Mouse (Mus musculus) myocyte (in vitro differentiated cells): ENCODE results near the gene Slc39a11. TPM values are rescaled to one million over a fixed set of nuclear protein-coding genes. Genes with fewer than 3 reads are reported as not detected.

ENCODE experiments used
- H3K27me3 ChIP-seq: one replicate; pipeline ENCODE4 v1.6.1; 2011; ENCODE audit not compliant: control insufficient read depth, insufficient read depth, insufficient read length
- H3K36me3 ChIP-seq: one replicate; pipeline ENCODE4 v1.6.1; 2011; ENCODE audit not compliant: control insufficient read depth, insufficient read depth
- H3K4me2 ChIP-seq: one replicate; pipeline ENCODE4 v1.6.1; 2011; ENCODE audit warnings: low read depth, control low read depth
- H3K4me3 ChIP-seq: one replicate; pipeline ENCODE4 v1.5.1; 2011; ENCODE audit warnings: mild to moderate bottlenecking, control low read depth, moderate library complexity
- H3K79me2 ChIP-seq: one replicate; pipeline ENCODE4 v1.6.1; 2011; ENCODE audit not compliant: control insufficient read depth, insufficient read depth
- H3ac ChIP-seq: one replicate; pipeline ENCODE4 v1.6.1; 2011; ENCODE audit not compliant: control insufficient read depth, insufficient read length
- CEBPB ChIP-seq: IDR thresholded peaks from 2 replicates; pipeline ENCODE4 v1.6.1; 2011; ENCODE audit warnings: mild to moderate bottlenecking, moderate library complexity; ENCODE audit not compliant: poor library complexity, insufficient read depth, severe bottlenecking
- E2F4 ChIP-seq: IDR thresholded peaks from one replicate; pipeline ENCODE4 v1.6.1; 2011; ENCODE audit warnings: mild to moderate bottlenecking, control low read depth, moderate library complexity; ENCODE audit not compliant: insufficient read depth
- MAX ChIP-seq: IDR thresholded peaks from one replicate; pipeline ENCODE4 v1.6.1; 2011; ENCODE audit warnings: low read depth, mild to moderate bottlenecking, control low read depth
- MYOD1 ChIP-seq, 3 experiments: IDR thresholded peaks; one replicate each; pipeline ENCODE4 v1.6.1; 2011; ENCODE audit warnings: control low read depth in 2 of 3, low read depth in 2 of 3, mild to moderate bottlenecking in 2 of 3, moderate library complexity in 1 of 3; ENCODE audit not compliant: insufficient read length in 2 of 3, control insufficient read depth in 1 of 3
- MYOG ChIP-seq, 3 experiments: IDR thresholded peaks; one replicate each; pipeline ENCODE4 v1.6.1; 2011; ENCODE audit warnings: control low read depth in 2 of 3, low read depth in 2 of 3, mild to moderate bottlenecking in 2 of 3; ENCODE audit not compliant: insufficient read length in 2 of 3, control insufficient read depth in 1 of 3, insufficient read depth in 1 of 3
- POLR2A ChIP-seq: IDR thresholded peaks from one replicate; pipeline ENCODE4 v1.6.1; 2011; ENCODE audit warnings: low read depth, mild to moderate bottlenecking, control low read depth, moderate library complexity; ENCODE audit not compliant: insufficient read length
- POLR2AphosphoS2 ChIP-seq: IDR thresholded peaks from one replicate; pipeline ENCODE4 v1.6.1; 2011; ENCODE audit warnings: low read depth, control low read depth; ENCODE audit not compliant: insufficient read length
- REST ChIP-seq: IDR thresholded peaks from one replicate; pipeline ENCODE4 v1.6.1; 2011; ENCODE audit warnings: mild to moderate bottlenecking, control low read depth, moderate library complexity; ENCODE audit not compliant: insufficient read depth, insufficient read length
- SRF ChIP-seq: IDR thresholded peaks from one replicate; pipeline ENCODE4 v1.6.1; 2011; ENCODE audit warnings: low read depth; ENCODE audit not compliant: control insufficient read depth, insufficient read length
- TCF12 ChIP-seq: IDR thresholded peaks from one replicate; pipeline ENCODE4 v1.6.1; 2011; ENCODE audit warnings: mild to moderate bottlenecking, control low read depth; ENCODE audit not compliant: poor library complexity, insufficient read depth, severe bottlenecking
- TCF3 ChIP-seq: IDR thresholded peaks from one replicate; pipeline ENCODE4 v1.6.1; 2011; ENCODE audit warnings: low read depth, control low read depth; ENCODE audit not compliant: insufficient read length
- USF1 ChIP-seq: IDR thresholded peaks from one replicate; pipeline ENCODE4 v1.6.1; 2011; ENCODE audit warnings: low read depth, mild to moderate bottlenecking, control low read depth, moderate library complexity
- polyA plus RNA-seq: library from polyadenylated mRNA; unstranded; fragments of >200 nt; fragmentation: generic; extraction: Trizol; gene quantifications from one replicate; pipeline ENCODE4 v1.2.1, GENCODE M21; 2012; ENCODE audit warnings: missing spikeins

Slc39a11 gene
- polyA plus RNA-seq, 1 experiment = 15.7 TPM

GRCm38 (mm10) chr11:113437357-113437756, 212.5 kb downstream of the Slc39a11 start:
- TF ChIP-seq USF1 (no peak), SRF (no peak), POLR2A (no peak), CEBPB (no peak), MYOG (IDR thresholded peaks at IDR 0.05; ENCODE audit: control insufficient read depth in 1 of 3, insufficient read depth in 1 of 3, insufficient read length in 2 of 3, low read depth in 2 of 3) (no peak), POLR2AphosphoS2 (no peak), MYOD1 (IDR thresholded peaks at IDR 0.05; ENCODE audit: control insufficient read depth in 1 of 3, insufficient read length in 2 of 3, low read depth in 2 of 3) (no peak), E2F4 (no peak), MAX (no peak), REST (no peak)
- no peaks in the 10 kb centered on the region for H3K27me3 ChIP-seq

GRCm38 (mm10) chr11:113436299-113436698, 213.6 kb downstream of the Slc39a11 start:
- H3K4me2 ChIP-seq = no peak overlapping the region
- no peak for TF ChIP-seq TCF3
- no peak for TF ChIP-seq USF1
- no peak for TF ChIP-seq TCF12
- TF ChIP-seq POLR2A = no peak
- no peak for TF ChIP-seq MAX
- TF ChIP-seq MYOD1 (IDR thresholded peaks at IDR 0.05; ENCODE audit: control insufficient read depth in 1 of 3, insufficient read length in 2 of 3, low read depth in 2 of 3) = no peak
- no peak for TF ChIP-seq REST
- TF ChIP-seq CEBPB = no peak
- no peak for TF ChIP-seq MYOG (IDR thresholded peaks at IDR 0.05; ENCODE audit: control insufficient read depth in 1 of 3, insufficient read depth in 1 of 3, insufficient read length in 2 of 3, low read depth in 2 of 3)
- no peak for TF ChIP-seq POLR2AphosphoS2
- no peak for TF ChIP-seq SRF
- H3K79me2 ChIP-seq = no peaks in the 10 kb centered on the region
- H3K4me3 ChIP-seq = no peak overlapping the region
- no peak overlapping the region for H3ac ChIP-seq
- no peaks in the 10 kb centered on the region for H3K36me3 ChIP-seq
- no peaks in the 10 kb centered on the region for H3K27me3 ChIP-seq

More at GRCm38 (mm10) chr11:113437357-113437756, 212.5 kb downstream of the Slc39a11 start:
- Histone ChIP-seq H3ac (no peak overlapping the region), H3K36me3 (no peaks in the 10 kb centered on the region), H3K79me2 (no peaks in the 10 kb centered on the region), H3K4me3 (no peak overlapping the region), H3K4me2 (no peak overlapping the region)

GRCm38 (mm10) chr11:113435696-113436095, 214.2 kb downstream of the Slc39a11 start:
- TF ChIP-seq MYOD1 (IDR thresholded peaks at IDR 0.05; ENCODE audit: control insufficient read depth in 1 of 3, insufficient read length in 2 of 3, low read depth in 2 of 3) (no peak), USF1 (no peak), TCF3 (no peak), MAX (no peak), CEBPB (no peak), POLR2AphosphoS2 (no peak), SRF (no peak), POLR2A (no peak), TCF12 (no peak), MYOG (IDR thresholded peaks at IDR 0.05; ENCODE audit: control insufficient read depth in 1 of 3, insufficient read depth in 1 of 3, insufficient read length in 2 of 3, low read depth in 2 of 3) (no peak), E2F4 (no peak), REST (no peak)
- H3K4me2 ChIP-seq = no peak overlapping the region
- H3K79me2 ChIP-seq = no peaks in the 10 kb centered on the region
- no peaks in the 10 kb centered on the region for H3K36me3 ChIP-seq
- H3K4me3 ChIP-seq = no peak overlapping the region
- no peaks in the 10 kb centered on the region for H3K27me3 ChIP-seq
- no peak overlapping the region for H3ac ChIP-seq

GRCm38 (mm10) chr11:113431161-113431560, 218.7 kb downstream of the Slc39a11 start:
- Histone ChIP-seq H3K4me2 (no peak overlapping the region), H3ac (no peak overlapping the region), H3K36me3 (no peaks in the 10 kb centered on the region), H3K4me3 (no peak overlapping the region), H3K79me2 (no peaks in the 10 kb centered on the region), H3K27me3 (no peaks in the 10 kb centered on the region)
- no peak for TF ChIP-seq MYOG (IDR thresholded peaks at IDR 0.05; ENCODE audit: control insufficient read depth in 1 of 3, insufficient read depth in 1 of 3, insufficient read length in 2 of 3, low read depth in 2 of 3)
- TF ChIP-seq POLR2A = no peak
- no peak for TF ChIP-seq MYOD1 (IDR thresholded peaks at IDR 0.05; ENCODE audit: control insufficient read depth in 1 of 3, insufficient read length in 2 of 3, low read depth in 2 of 3)
- no peak for TF ChIP-seq E2F4
- no peak for TF ChIP-seq TCF3
- no peak for TF ChIP-seq POLR2AphosphoS2

GRCm38 (mm10) chr11:113425882-113426281, 224.0 kb downstream of the Slc39a11 start:
- no peak overlapping the region for H3K4me3 ChIP-seq
- no peaks in the 10 kb centered on the region for H3K36me3 ChIP-seq
- TF ChIP-seq POLR2A (no peak), E2F4 (no peak), USF1 (no peak), SRF (no peak), MYOG (IDR thresholded peaks at IDR 0.05; ENCODE audit: control insufficient read depth in 1 of 3, insufficient read depth in 1 of 3, insufficient read length in 2 of 3, low read depth in 2 of 3) (no peak)
- no peaks in the 10 kb centered on the region for H3K79me2 ChIP-seq
- no peaks in the 10 kb centered on the region for H3K27me3 ChIP-seq
- no peak overlapping the region for H3K4me2 ChIP-seq
- H3ac ChIP-seq = no peak overlapping the region
